Mouse (Mus musculus) E14TG2a.4 (cell line): ENCODE data around the gene Cc2d1a.
A peak's percentile ranks its signal among the peaks of the same experiment; 100 is the strongest.

ENCODE experiments used
- H3K27me3 ChIP-seq: 2 replicates; pipeline ENCODE4 v1.6.1; 2014; ENCODE audit warnings: low read length, control low read depth; ENCODE audit not compliant: insufficient read depth
- H3K36me3 ChIP-seq: 2 replicates; pipeline ENCODE4 v1.6.1; 2014; ENCODE audit warnings: low read length, control low read depth; ENCODE audit not compliant: insufficient read depth
- H3K4me1 ChIP-seq: replicated peaks from 2 replicates; pipeline ENCODE4 v1.6.1; 2014; ENCODE audit warnings: low read depth, low read length, control low read depth
- H3K4me3 ChIP-seq: replicated peaks from 2 replicates; pipeline ENCODE4 v1.5.1; 2014; ENCODE audit warnings: mild to moderate bottlenecking, low read length
- H3K9me3 ChIP-seq: 2 replicates; pipeline ENCODE4 v1.6.1; 2014; ENCODE audit warnings: low read length, control low read depth
- CTCF ChIP-seq: conservative IDR thresholded peaks from 2 replicates; pipeline ENCODE4 v1.5.1; 2014; ENCODE audit warnings: low read length
- NANOG ChIP-seq: IDR thresholded peaks from 2 replicates; pipeline ENCODE4 v1.6.1; 2014; ENCODE audit warnings: borderline replicate concordance, low read length, mixed read lengths
- POU5F1 ChIP-seq: IDR thresholded peaks from 2 replicates; pipeline ENCODE4 v1.6.1; 2014; ENCODE audit warnings: low read length, borderline replicate concordance

Gene Cc2d1a

DNA sequence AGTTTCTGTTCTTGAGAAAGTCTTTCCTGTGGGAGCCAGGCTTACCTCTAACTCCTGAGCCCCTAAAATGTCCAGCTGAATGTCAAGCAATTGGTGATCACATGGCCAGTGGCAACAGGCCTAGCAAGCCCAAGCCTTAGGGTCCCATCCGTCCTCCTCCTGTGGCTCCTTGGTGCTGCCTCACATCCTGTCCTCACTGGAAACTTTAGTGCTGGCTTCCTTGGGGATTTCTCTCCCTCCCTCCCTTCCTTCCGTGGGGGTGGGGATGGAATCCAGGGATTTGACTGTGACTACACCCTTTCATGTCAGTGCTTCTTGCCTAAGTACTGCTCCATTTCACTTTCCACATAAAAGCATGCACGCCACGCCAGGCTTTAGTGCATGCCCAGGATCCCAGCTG is 41.9 kb upstream of the Cc2d1a start:
- Histone ChIP-seq H3K4me3 (peak overlapping the region; percentile 68), H3K9me3 (no peaks in the 10 kb centered on the region), H3K4me1 (peaks cover 81% of the 10 kb centered on the region), H3K36me3 (no peaks in the 10 kb centered on the region), H3K27me3 (no peaks in the 10 kb centered on the region)
- TF ChIP-seq CTCF = no peak
- TF ChIP-seq POU5F1 = no peak
- TF ChIP-seq NANOG = no peak

DNA sequence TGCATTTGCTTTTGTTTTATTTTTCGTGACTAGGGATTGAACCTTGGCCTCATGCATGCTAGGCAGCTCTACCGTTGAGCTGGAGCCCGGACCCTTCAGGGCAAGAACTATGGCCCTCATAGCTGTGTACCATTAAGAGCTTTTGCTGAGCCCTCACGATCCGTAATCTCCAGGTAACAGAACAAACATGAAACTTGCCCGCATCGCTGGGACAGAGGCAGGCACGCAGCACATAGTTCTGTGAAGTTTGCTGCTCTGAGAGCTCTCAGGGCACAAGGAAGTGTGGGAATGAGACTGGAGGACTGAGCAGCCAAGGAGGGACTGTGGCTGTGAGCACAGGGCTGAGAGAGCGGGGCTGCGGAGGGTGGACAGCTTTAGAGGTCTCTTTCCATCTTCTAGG is 40.9 kb upstream of the Cc2d1a start:
- Histone ChIP-seq H3K36me3 (no peaks in the 10 kb centered on the region), H3K4me1 (peaks cover 80% of the 10 kb centered on the region), H3K27me3 (no peaks in the 10 kb centered on the region), H3K9me3 (no peaks in the 10 kb centered on the region), H3K4me3 (peak overlapping the region; percentile 68)
- TF ChIP-seq CTCF = no peak
- TF ChIP-seq NANOG = no peak
- no peak for TF ChIP-seq POU5F1

DNA sequence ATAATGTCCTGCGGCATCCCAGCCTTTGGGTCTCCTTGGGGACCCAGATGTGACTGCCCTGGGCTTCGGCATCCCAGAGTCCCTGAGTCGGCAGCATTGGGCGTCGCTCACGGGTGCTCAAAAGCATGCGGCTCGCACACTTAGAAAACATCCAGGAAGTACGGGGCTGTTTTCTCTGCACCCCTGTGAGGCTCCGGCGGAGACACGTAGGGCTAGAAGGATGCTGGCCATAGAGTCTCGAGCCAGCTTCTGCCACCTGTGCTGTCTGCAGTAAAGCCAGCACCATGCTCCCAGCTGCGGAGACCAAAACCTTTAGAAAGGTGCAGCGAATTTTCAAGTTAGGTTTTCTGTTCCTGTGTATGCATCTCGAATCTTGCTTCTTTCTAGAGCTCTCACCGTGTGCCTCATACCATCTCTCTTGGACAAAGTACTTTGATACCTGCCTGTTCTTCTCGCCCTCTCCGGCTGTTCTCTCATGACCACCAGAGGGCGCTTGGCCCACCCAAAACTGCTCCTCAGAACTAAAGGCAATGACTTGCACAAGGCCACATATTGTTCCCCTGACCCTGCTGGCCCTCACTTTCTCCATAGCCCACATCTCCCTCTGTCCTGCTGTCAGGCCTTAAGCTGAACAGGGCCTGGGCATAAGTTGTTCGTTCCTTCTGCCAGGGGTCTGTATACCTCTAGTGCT is 39.5 kb upstream of the Cc2d1a start:
- Histone ChIP-seq H3K4me3 (peak overlapping the region; percentile 77), H3K27me3 (no peaks in the 10 kb centered on the region), H3K36me3 (peaks cover 8% of the 10 kb centered on the region), H3K9me3 (no peaks in the 10 kb centered on the region), H3K4me1 (peaks cover 79% of the 10 kb centered on the region)
- TF ChIP-seq CTCF = peak; percentile 62
- TF ChIP-seq POU5F1 = no peak

DNA sequence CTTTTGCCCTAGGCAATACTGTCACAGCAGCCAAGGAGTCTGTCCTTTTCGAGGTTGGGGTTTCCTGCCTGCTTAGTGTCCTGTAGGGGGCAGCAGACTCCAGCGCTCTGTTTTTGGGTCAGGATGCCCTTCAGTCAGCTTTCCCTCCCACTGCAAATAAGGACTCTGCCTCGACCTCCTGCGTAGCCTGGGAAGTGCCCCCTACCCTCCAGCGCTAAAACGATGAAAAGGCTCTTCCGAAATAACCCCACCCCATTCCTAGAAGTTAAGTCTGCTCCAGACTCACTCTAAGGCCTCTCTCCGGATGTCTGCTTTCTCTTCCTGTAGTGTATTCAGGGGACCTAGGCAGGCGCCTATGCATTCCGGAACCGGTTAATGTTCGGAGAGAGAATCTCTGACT is 38.8 kb upstream of the Cc2d1a start:
- TF ChIP-seq CTCF = peak; percentile 89
- peak; percentile 65; the same call in 1 of the 2 replicates for TF ChIP-seq NANOG
- TF ChIP-seq POU5F1 = no peak
- Histone ChIP-seq H3K4me1 (peaks cover 80% of the 10 kb centered on the region), H3K27me3 (no peaks in the 10 kb centered on the region), H3K9me3 (no peaks in the 10 kb centered on the region), H3K4me3 (peak overlapping the region; percentile 77), H3K36me3 (peaks cover 14% of the 10 kb centered on the region)

DNA sequence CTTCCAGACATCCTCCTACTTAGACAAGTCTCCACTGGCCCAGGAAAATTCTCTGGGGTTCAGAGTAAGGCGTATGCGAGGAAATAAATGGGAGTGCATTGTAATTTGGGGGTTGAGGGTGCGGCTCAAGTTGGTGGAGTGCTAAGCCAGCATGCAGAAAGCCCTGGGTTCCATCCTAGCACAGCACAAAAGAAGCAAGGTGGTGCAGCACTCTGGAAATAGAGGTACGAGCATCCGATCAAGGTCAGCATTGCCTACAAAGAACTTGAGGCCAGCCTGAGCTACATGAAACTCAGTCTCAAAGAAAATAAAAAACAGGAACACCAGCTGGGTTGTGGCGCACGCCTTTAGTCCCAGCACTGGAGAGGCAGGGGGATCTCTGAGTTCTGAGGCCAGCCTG is 37.4 kb upstream of the Cc2d1a start, which contains the start of gene Nanos3:
Nanos3 (minus strand) TSS at position 101 of the 400 bp plus-strand sequence.
- no peak for TF ChIP-seq POU5F1
- TF ChIP-seq NANOG = no peak
- TF ChIP-seq CTCF = no peak
- Histone ChIP-seq H3K9me3 (no peaks in the 10 kb centered on the region), H3K36me3 (peaks cover 15% of the 10 kb centered on the region), H3K4me3 (peak within 1 kb of the TSS; percentile 85), H3K4me1 (peaks cover 80% of the 10 kb centered on the region), H3K27me3 (no peaks in the 10 kb centered on the region)

DNA sequence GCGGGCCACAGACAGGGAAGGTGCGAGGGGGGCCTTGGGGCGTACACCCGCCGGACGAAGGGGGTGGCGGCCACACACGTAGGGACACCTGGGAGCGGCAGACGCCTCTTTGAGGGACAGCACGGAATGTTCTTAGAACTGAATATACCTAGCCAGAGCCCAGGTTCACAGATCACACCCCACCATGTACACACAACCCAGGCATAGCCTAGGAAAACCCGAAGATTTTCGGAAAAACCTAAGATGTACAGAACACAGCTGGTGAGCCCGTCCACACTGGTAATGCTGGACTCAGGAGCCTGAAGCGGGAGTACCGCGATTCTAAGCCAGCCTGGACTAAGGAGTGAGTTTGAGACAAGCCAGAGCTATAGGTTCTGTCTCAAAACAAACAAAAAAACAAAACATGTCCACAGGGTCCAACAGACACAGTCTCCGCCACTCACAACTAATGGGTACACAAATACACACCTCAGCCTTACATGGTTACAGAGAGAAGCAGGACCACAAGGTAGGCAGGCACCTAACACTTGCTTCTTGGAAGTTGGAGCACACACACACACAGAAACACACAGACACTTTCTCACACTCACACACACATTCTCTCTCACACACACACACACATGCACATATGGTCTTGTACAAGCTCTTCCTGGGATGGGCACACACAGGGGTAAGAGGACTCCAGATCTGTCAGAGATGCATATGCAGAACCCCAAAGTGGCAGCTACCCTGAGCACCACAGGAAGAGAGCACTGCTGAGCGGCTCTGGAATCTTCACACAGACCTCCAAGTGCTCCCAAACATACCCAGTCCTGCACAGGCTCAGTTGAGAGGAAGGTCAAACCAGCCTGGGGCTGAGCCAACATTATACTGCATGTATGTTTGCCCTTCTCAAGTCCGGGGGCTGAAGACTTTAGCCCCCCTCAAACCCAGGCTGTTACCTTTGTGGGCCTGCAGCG is 36.6 kb upstream of the Cc2d1a start:
- H3K27me3 ChIP-seq = no peaks in the 10 kb centered on the region
- peak overlapping the region; percentile 85 for H3K4me3 ChIP-seq
- no peaks in the 10 kb centered on the region for H3K9me3 ChIP-seq

DNA sequence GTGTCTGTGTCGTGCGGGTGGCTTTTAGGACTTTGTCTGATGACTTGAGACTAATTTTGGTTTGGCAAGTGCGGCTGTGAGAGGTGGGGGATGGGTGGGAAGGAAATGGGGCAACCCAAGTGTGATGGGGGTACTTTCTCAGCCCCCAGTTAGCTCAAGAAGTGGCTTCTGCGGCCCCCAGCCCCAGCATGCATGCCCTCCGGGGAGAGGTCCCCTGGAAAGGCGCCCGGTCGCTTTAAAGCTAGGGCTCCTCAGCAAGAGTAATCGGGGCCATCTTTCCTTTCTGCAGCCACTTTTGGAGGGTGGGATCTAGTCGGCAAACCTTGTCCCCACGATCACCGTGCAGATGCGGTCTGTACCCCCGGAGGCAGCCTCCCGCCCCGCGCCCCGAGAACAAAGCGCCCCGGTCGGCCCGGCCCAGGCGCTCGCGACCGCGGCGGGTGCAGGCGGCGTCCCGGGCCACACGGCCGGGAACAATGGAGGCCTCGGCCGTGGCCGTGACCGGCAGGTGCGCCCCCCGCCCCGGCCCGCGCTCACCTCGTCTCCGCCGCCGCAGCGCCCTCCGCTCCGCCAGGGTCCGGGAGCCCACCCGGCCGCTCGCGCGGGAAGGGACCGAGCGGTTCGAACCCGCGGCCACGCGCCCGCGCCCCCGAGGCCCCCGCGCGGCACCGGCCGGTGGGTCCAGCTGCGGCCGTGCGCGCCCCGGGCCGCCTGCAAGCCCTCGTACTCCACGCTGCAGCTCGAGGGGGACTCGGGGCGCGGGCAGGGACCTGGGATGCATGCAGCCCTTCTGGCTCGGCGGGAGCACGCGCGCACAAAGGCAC is 35.7 kb upstream of the Cc2d1a start:
- Histone ChIP-seq H3K4me3 (peak overlapping the region; percentile 85), H3K9me3 (no peaks in the 10 kb centered on the region), H3K27me3 (no peaks in the 10 kb centered on the region), H3K4me1 (peaks cover 79% of the 10 kb centered on the region), H3K36me3 (peaks cover 22% of the 10 kb centered on the region)
- TF ChIP-seq NANOG (no peak), POU5F1 (no peak), CTCF (no peak)

More for the DNA sequence above, 36.6 kb upstream of the Cc2d1a start:
- Histone ChIP-seq H3K36me3 (peaks cover 20% of the 10 kb centered on the region), H3K4me1 (peaks cover 79% of the 10 kb centered on the region)
- TF ChIP-seq POU5F1 (no peak), NANOG (no peak), CTCF (no peak)

DNA sequence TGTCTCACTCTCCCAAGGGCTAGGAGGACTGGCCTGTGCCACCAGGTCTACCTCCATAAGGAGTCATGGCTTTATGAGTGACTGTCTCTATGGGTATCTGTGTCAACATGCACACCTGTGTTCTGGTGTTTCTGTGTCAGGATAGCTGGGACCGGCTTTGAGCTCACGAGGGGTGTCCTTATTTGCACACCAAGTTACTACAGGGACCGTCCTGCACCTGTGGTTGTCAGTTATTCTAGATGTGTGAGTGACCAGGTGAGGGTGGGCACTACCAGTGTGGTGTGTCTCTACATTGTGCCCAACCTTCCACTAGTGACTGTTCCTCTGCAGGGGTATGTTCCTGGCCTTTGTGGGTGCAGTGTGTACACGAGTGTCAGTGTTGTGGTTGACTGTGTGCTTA is 35.1 kb upstream of the Cc2d1a start:
- Histone ChIP-seq H3K36me3 (peaks cover 26% of the 10 kb centered on the region), H3K9me3 (no peaks in the 10 kb centered on the region), H3K4me3 (peak overlapping the region; percentile 85), H3K4me1 (peaks cover 79% of the 10 kb centered on the region), H3K27me3 (no peaks in the 10 kb centered on the region)
- TF ChIP-seq POU5F1 (no peak), CTCF (no peak), NANOG (no peak)
